Mouse (Mus musculus) left cerebral cortex, adult 18-20 months (tissue): ENCODE results near the gene Maz. TPM values are rescaled to one million over a fixed set of nuclear protein-coding genes. Genes with fewer than 3 reads are reported as not detected.

Experiments
- DNase-seq, 2 experiments: peaks; one replicate each; pipeline ENCODE4 v3.0.0; 2021 to 2022; ENCODE audit warnings: low spot score in 2 of 2, mixed read lengths in 1 of 2
- long read RNA-seq, 2 experiments: library from polyadenylated mRNA; stranded (forward); transcript quantifications; one replicate each; pipeline ENCODE4 v2.0.0; 2021
- total RNA-seq, 2 experiments: library from RNA; stranded (reverse); gene quantifications; 2 replicates each; pipeline ENCODE4 v1.2.3; 2021

Gene Maz
- total RNA-seq, result 100 to 1,000 TPM; 205 to 207 TPM
- long read RNA-seq, experiment 1, transcript Maz-203 (6 exons, 2,650 nt), result minor isoform, 10 of 238 reads
- long read RNA-seq, experiment 1, transcript Maz-201 (5 exons, 2,347 nt), result major isoform, 98 of 238 reads
- long read RNA-seq, experiment 1, transcript Maz-204 (6 exons, 2,282 nt), result minor isoform, 5 of 238 reads
- long read RNA-seq, experiment 1, transcript Maz-206 (3 exons, 548 nt), result minor isoform, 11 of 238 reads
- long read RNA-seq, experiment 1, partial matches to known transcripts, result 31 of 238 reads
- long read RNA-seq, experiment 1, other reads (novel, unspliced or antisense), result 83 of 238 reads
- long read RNA-seq, experiment 2, transcript Maz-203 (6 exons, 2,650 nt), result minor isoform, 9 of 141 reads
- long read RNA-seq, experiment 2, transcript Maz-201 (5 exons, 2,347 nt), result major isoform, 50 of 141 reads
- long read RNA-seq, experiment 2, partial matches to known transcripts, result 29 of 141 reads
- long read RNA-seq, experiment 2, other reads (novel, unspliced or antisense), result 49 of 141 reads

DNA sequence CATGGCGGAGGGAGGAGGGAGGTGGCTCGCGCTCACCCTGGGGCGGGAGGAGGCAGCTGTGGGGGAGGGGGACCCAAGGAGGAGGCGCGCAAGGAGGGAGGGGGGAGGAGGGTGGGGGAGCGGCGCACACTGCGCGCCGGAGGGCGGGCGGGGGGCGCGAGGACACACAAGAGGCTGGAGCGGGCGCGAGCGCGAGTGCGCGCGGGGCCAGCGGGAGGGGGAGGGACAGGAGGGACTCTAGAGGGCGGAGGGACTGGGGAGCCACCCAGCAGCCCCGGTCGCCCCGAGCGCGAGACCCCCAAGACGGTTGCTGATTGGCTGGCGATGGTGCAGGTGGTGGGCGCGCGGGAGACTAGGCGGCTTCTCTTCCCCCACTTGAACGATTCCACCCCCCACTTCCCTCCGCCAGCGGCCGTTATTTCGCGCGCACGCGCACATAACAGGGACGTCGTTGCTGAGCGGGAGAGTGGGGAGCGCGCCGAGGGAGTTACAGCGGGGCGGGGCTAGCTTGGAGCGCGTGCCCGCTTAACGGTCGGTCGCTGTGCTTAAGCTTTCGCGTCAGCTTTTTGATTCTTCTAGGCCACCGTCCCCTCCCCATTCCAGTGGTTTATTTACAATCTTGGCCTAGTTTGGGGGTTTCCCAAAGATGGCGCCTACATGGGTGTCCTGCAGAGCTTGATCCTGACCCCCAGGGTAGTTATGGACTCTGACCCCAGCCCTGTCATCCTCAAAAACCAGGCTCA is at the start of gene Maz:
Gene Maz (minus strand): TSS at position 54 of the 743 bp plus-strand sequence.
- DNase-seq, result peak; percentile 99

DNA sequence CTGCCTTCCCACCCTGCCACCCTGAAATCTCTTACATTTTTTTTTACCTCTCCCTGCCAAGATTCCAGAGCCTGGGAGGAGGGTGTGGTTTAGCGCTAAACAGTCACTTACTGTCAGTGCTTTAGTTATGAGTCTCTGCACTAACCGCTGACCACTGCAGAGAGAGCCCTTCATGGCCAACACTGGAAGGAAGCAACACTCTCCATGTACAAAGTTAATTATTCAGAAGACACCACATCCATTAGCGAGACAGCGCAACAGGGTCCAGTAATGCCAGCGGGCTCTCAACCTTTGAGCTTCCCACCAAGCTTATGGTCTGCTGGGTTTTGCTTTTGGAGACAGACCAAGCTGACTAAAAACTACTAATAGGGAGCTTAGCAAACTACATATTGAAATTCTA is 49.4 kb upstream of the Maz start:
- DNase-seq, result no peak

DNA sequence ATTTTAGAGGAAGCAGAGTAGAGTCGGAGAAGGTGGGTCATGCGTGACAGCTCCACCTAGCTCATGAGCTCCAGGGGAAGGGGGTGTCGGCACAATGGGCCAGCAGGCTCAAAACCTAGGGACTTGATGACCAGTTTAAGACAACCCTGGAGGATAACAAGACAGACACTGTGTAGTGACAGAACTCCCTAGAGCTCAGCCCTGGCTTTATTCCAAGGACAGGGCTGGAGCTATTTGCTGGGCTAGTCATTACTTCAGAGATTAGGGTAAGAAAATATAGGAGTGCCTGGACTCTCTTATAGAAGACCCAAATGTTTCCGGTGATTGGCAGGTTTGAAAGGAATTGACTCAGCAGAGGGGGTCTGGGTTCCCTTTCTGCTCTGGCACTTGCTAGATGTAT is 46.4 kb upstream of the Maz start:
- DNase-seq, result no peak

DNA sequence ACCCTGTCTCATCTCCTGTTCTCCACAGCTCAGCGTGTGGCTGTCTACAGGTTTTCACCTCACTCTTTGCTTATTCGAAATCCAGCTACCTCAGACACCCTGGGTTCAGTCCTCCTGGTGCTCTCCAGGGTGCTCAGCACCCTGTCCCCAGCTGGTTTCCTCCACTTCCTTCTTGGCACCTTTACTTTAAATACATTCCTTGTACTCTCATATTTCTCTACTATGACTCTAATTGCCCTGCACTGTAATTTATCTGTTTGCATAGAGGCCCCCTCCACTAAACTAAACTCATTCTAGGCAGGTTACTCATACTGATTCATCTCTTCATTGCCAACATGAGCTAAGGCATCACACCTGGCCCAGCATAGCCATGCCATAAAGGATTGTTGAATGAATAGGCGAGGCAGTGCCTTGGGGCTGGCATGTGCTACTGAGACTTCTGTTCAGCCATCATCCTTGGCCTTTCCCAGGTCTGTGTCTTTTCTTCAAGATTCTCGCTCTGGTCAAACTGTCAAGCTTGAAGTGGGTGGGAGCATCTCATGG is 44.1 kb upstream of the Maz start:
- DNase-seq, result no peak

DNA sequence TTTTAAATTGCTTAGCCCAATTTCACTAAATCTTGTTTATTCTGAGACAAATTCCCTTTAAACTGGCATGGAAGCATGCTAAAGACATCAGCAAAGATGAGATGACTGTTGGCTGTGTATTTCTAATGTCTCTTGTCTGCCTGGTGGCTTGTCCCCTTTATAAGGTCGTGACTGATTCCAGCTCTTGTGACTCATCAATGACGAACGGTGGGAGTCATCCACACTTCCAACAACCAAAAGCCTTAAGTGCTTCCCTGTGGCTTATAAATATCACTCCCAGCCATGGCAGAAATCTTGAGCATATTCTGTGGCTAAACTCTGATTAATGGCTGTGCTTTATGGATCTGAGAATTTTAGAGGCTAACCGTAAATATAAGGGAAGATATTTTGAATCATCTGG is 39.5 kb upstream of the Maz start:
- DNase-seq, result no peak

DNA sequence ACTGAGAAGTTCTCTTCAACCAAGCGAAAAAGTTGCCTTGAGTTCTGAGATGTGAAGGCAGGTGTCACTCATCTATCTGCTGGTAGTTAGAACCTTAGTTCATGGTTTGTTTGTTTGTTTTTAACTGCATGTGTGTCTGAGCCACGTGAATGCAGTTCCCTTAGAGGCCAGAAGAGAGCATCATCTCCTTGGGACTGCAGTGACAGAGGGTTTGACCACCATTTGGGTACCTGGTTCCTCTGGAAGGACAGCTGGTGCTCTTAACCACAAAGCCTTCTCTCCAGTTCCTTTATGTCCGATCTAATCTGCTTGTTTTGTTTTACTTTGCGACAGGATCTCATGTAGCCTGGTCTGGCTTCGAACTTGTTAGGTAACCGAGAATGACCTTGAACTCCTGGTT is 38.7 kb upstream of the Maz start:
- no peak for DNase-seq

DNA sequence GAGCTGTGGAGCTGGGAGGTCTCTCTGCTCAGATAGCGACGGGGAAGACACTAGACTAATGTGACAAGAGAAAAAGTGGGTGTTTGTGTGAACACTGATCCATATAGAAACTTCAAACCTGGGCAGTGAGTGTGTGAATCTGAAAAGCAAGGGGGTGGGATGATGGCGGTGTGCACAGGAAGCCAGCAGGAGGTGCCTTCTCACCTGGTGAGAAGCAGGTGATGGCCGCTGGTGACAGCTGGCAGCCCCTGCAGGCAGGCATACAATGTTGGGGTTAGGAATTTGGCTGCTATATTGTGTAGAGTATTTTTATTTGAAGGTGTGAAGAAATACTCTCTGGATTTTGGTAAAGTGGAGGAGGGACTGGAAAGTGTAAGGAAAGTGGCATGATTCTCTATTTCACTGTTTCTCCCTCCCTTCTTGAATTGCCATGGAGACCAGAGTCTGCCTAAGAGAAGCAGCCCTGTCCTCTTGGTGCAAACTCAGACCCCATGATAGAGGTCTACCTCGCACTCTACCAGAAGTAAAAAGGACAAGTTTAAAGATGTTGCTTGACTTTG is 28.3 kb upstream of the Maz start:
- DNase-seq, result peak; percentile 3 to 5

DNA sequence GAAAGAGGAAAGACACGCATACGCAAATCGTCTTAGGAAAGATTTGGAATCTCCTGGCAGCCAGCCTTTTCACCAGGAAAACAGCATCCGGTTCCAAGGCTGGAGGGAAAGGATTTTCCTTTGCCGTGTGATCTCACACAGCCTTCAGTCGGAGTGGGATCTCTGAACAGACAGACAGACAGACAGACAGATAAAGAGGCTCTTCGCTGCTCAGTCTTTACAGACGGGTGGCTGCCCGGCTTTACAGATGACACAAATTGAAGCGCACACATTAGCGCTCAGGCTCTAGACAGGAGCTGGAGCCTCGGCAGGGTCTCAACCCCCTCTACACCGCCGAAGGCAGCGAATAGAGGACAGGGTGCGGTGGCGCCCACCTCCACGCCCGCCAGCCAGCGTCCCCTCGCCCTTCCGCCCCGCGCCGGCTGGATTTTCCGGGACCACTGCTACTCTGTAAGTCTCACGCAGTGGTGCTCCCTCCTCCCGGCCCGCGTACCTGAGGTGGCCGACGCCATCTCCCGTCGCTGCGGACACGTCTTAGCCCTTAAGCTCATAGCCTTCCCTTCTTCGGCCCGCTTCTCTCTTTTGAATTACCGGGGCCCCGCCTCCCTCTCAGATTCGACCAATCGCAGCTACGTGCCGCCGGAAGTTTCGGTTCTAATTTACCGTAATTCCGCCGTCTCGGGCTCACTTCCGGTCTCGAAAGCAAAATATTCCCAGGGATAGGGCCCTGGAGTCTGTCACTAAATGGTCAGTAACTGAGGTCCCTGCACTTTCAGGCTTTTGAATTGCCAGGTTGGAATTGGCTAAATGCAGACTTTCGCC is 15.2 kb upstream of the Maz start, which contains the start of gene Kif22:
Gene Kif22 (minus strand): TSS at position 621 of the 822 bp plus-strand sequence.
- peak; percentile 86 to 91 for DNase-seq

DNA sequence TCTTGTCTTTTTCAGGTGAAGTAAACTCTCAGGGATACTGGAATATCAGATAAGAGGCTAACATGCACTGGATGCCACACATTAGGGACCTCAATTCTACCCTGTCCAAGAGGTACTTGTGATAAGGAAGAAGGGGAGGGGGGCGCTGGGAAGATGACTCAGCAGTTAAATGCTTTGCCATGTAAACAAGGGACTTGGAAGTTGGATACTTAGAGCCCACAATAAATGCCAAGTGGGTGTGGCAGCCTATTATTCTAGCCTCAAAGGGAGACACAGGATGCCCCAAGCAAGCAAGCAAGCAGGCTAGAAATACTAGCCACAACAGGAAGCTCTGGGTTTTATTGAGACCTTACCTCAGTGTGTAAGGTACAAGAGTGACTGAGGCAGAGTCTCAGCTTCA is 4.4 kb upstream of the Maz start:
- no peak for DNase-seq

DNA sequence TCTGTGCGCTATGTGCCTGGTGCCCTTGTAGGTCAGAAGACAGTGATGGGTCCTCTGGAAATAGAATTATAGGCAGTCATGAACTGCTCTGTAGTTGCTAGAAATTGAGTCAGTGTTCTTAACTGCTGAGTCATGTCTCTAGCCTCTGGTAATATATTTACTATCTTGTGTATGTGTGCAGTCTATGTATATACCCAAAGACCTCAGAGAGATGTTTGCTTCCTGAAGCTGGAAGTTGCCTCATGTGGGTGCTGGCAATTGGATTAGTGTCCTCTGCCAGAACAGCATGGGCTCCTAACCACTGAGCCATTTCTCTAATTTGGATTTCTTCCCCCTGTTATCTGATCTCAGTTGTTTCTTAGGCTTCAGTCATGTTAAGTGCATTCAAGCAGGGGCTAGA is 3.3 kb upstream of the Maz start:
- DNase-seq, result no peak

DNA sequence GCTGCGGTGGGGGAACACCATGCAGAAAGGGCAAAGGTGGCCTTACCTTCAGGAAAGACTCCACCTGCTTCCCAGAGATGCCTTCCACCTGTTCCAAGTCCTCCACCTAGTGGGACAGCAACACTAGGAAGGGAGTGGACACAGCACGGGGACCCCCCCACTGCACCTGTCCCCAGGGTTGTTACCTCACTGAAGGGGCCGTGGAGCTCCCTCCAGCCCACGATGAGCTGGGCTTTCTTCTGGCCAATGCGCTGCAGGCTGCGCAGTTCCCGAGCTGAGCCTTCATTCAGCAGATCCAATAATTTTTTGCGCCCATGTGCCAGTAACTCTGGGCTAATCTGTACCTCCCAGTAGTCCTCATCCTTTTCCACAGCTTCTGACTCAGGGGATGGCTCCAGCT is 1.0 kb upstream of the Maz start:
- DNase-seq, result peak in 1 of 2 experiments; percentile 24

DNA sequence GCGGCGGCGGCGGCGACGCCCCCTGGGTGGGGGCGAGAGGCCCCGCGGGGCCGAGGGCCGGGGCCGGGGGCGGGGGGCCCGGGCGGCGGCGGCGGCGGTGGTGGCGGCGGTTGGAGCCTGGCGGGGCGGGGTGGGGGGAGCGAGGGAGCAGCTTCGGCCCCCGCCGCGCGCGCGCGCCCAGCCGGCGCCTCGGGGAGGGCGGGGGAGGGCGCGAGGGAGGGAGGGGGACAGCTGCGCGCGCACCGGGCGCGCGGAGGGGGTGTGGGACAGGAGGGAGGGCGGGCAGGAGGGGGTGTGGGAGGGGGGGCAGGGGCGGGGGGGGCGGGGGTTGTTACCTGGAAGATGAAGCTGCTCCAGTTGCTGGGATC is 237 bp downstream of the Maz start:
- peak in 1 of 2 experiments; percentile 64 for DNase-seq

DNA sequence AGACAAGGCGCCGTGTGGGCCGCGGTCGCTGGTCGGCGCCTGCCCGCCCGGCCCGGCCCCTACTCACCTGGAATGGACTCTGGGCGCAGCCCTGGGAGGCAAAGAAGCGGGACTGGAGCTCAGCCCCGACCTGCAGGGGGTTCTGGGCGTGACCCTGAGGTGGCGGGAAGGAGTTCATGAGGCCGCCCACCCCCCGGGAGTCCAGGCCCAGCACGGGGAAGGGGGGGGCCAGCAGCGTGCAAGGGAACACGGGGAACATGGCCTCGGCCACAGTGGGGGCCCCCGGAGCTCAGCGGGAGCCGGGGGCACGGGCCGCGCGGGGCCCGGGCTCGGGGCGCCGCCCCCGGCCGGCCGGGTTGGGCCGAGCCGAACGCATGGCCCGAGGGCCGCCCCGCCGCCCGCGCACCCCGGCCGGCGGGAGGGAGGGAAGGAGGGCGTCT is 656 bp downstream of the Maz start:
- peak in 1 of 2 experiments; percentile 52 for DNase-seq

DNA sequence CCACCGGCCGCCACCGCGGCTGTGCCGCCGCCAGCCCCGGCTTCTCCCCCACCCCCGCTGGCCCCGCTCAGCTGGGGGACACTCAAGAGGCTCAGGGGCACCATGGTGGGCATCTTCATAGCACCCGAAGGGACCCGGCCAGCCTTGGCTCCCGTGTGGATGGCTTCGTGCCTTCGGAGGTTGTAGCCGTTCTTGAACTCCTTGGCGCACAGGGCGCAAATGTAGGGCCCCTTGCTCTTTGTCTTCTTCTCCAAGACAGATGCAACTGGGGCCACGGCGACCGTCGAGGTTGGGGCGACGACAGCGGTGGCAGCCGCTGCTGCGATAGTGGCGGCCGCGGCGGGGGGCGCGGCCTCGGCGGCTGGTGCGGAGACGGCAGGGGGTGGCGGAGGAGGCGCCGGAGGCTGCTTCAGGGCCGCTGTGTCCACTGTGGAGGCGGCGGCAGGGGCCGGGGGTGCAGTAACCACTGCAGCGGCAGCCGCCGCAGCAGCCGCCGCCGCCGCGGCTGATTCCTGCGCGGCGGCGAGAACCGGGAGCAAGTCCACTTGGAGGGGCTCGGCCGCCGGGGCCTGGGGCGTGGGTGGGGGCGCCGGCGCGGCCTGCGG is 1.2 kb downstream of the Maz start:
- peak in 1 of 2 experiments; percentile 55 for DNase-seq

DNA sequence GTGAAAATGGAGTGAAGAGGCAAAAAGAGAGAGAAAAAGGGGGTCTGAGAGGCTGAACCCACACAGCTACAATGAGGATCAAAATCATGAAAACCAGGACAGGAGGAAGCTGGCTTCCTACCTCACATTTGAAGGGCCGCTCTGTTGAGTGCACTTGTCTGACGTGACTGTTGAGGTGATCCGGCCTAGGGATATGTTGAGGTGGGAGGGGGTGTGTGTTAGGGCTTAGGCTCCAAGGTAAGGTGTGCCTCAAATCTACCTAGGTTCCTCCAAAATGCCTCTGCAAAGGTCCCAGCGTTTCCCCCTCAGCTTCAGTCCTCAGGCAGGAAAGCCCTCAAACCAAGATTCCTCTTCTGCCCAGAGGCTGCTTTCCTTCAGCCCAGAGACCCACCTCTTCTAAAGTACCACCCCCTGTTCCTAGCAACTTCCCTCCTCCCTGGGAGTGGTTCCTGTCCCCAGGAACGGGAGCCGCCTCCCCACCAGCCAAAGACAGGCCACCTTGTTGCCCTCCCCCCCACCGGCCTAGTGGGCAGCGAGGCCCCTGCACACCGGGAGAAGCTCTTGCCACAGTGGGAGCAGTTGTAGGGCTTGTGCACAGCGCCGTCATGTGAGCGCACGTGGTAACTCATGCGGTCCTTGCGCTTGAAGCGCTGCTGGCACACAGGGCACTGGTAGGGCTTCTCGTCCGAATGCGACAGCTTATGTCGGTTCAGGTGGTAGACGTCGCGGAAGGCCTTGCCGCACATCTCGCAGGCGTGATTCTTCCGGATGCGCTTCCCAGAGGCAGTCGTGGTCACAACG is 1.9 kb downstream of the Maz start:
- peak; percentile 75 to 84 for DNase-seq

DNA sequence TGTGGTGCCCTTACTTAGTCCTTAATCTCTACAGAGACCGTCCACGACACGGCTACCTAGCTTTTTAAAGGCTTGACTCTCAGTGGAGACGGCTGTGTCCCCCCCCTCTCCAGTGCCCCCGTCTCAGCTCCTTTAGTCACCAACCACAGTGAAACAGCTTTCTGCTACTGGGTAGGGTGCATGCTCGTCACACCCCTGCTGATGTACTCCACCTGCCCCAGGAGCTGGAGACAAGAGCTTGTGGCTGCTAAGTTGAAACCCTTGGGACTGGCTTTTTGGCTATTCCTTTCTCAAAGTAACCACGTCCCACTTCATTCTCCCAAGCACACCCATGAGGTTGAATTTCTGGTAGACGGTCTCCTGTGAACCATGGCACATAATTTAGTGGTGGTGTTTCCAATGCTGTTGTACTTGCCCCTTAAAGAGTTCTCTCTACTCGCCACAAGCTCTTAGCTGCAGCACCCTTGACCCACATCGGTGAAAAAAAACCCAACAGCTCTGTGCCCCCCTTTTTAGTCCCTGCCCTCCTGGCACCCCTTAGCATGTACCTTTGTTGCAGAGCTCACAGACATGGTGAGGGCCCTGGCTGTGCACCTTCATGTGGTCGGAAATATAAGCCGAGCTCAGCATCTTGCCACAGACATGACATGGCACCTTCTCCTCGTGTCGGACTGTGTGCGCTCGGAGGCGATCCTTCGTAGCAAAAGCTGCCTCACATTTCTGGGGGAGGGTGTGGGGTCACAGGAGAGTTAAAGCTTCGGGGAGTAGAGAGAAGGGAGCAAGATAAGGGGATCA is 2.7 kb downstream of the Maz start:
- DNase-seq, result no peak

DNA sequence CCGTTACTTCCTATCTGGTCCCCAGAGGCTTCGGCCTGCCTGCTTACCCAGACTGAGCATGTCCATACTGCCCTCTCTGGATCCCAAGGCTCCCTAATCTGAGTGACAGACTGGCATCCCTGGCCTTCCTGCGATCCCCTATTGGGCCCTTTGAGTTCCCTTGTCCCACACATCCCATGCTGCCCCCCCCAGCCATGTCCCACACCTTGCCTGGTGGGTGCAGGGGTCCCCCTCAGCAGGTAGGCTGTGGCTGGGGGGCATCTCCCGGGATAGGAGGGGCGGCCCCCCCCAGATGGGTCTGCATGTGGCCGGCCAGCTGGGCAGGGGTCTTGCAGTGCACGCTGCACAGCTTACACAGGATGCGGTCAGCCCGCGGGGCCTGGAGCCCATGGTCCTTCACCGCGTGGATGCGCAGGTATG is 3.6 kb downstream of the Maz start:
- DNase-seq, result no peak

DNA sequence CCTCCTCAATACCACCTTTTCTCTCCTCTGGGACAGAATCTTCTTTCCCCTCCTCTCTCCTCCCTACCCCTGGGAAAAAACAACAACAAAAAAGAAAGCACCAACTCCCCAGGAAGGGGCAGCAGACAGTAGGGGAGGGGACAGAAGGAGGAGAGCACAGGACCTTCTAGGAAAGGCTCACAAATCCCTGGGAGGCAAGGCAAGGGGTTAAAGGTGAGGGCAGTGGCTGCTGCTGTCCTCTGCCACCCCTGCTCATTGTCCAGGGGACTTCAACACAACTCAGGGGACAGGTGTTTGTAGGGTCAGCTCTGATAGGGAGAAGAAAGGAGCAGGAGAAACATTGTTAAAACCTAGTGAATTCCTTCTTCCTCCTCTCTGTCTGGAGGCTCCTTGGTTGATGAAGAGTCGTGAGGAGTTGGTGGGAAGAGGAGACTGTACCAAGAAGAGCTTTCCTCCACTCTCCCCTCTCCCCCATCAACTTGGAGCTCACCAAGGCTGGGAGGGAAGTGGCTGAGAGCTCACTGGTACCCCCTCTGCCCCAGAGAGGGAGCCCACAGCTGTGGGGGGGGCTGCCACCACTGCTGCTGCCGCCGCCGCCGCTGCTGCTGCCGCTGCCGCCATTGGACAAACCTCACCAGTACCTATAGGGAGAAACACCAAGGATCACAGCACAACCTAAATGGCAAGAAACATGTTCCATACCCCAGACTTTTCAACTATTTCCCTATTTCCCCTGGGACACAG is 4.1 kb downstream of the Maz start:
- DNase-seq, result no peak
